Mouse (Mus musculus) kidney, adult 11 months (tissue): Measurements from ENCODE around the gene Uchl5.

Experiments
- DNase-seq: peaks from one replicate; pipeline ENCODE4 v3.0.0; 2022

Uchl5 gene

GRCm38 (mm10) chr1:143809062-143809461, 32.0 kb downstream of the Uchl5 start:
- DNase-seq = no peak

DNA sequence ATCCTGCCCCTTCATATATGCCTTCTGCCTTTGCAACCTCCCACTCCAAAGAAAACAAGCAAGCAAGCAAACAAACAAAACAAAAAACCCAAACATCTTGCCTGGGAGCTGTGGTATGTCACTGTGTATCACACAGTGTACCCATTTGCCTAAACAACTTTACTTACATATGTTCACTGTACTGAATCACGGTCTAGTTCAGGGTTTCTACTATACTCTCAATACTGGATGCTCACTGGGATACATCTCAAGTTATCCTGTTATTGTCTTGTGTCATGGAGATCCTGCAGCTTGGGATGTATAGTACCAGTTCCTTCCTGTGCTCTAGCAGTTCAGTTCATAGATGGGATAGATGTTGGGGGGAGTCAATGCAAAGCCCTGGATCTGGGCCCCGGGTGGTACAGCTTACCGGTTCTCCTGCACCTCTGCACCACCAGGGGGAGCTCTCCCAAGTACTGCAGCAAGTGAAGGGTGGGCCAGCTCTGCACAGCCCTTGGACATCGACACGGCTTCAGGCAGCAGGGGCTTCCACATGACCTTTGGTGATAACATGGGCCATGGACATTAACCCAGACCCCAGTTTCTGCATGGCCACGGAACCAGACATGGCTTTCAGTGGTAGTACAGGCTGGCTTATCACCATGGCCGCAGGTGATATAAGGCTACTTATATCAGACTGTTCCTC, 36.7 kb downstream of the Uchl5 start:
- peak; percentile 44 for DNase-seq

DNA sequence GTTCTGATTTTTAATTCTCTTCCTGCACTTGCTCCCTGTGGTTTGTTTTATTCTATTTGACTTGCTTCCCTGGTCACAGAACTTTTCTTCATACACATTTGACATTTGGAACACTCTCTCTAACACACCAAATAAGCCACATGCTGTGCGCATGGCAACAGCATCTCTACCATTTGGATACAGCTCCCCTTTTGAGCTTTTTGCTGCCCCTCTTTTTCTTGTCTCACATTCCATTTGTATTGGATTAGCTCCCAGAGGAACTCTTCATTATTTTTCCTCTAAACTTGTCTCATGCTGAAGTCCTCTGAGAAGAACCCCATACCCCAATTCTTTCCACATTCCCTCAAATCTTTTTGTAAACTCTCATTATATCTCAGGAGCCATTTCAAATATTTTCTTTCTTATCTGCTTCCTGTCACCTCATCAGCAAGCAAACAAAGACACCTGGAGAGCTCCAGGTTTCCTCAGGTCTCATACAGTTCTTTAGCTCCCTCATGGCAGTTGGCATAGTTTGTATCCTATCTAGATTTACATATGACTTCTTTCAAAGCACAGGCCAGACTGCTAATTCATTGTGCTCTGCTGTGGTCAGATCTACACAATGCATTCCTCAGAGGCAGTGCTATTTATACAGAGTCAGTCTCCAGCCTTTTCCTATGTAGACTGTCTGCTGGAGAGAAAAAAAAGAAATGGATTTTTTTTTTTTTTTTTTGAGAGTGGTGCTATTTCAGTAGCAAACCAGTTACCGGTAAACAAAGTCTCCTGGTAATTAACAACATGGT, 43.2 kb downstream of the Uchl5 start:
- DNase-seq = no peak

- DNase-seq = no peak
Observed at GRCm38 (mm10) chr1:143822677-143823076, 45.6 kb downstream of the Uchl5 start.

GRCm38 (mm10) chr1:143830713-143831112, 53.6 kb downstream of the Uchl5 start:
- DNase-seq = no peak

- no peak for DNase-seq
Observed at GRCm38 (mm10) chr1:143836363-143837182, 59.5 kb downstream of the Uchl5 start.

DNA sequence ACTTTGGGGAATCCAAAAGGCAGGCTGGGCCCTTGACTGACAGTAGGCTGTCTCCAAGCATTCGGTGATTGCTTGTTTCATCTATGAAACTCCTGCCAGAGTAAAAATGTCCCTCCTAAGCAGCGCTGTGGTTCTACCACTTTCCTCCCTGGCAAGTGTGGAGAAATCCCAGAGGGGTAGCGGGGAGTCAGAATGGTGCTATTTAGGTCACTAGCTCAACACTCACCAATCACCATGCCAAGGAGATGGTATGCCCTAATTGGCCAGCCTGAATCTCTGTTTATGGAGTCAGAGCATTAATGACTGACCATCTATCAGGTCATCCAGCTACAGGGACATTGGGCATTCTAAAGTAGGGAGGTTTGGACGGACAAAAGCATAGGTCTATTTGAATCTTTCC, 60.6 kb downstream of the Uchl5 start:
- DNase-seq = no peak

DNA sequence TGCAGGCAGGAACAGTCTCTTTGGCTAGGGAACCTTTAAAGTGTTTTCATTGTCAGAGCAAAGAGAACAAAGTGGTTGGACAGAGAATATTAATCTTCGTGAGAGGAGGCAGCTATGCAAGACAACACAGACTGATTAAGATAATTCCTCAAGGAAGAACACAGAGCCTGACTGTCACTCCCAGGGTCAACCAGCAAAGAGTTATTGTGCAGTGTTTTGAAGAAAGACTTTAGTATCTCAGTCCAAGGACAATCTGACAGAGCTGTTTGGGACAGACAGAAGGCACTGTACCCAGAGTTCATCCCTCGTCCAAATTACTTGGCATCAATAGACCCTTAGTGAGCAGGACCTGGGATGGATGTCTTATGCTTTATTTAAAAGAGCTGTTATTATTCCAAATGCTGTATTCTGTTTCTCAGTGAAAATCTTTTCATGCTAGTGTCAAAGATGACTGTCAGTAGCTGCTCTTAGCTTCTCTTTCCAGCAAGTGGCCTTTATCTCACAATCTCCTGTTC, 61.9 kb downstream of the Uchl5 start:
- DNase-seq = no peak

GRCm38 (mm10) chr1:143852329-143852728, 75.3 kb downstream of the Uchl5 start:
- no peak for DNase-seq

DNA sequence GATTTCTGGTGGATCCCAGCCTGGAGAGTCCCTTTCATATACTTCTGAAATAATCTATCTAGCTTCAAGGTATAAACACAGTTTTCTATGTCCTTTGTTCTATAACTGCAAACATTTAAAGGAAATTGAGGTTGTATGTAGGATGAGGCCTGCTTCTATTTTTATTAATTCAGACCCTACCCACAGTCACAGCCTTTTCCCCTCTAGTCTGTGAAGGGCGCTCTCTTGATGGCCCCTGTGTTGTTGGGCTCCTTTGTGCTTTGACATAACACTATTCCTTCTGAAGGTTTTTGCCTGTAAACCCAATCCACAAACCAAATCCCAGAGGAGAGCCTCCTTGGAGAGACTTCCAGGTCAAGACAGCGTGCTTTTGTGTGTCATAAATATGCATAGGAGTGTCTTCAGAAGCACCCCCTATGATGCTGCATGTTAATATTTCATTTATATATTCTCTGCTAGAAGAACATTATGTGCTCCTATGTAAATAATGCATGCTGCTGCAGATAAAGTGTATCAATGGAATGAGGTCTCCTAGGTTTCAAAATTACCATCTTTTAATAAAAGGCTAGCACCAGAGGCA, 75.8 kb downstream of the Uchl5 start:
- DNase-seq = no peak

GRCm38 (mm10) chr1:143853691-143854115, 76.6 kb downstream of the Uchl5 start:
- no peak for DNase-seq

DNA sequence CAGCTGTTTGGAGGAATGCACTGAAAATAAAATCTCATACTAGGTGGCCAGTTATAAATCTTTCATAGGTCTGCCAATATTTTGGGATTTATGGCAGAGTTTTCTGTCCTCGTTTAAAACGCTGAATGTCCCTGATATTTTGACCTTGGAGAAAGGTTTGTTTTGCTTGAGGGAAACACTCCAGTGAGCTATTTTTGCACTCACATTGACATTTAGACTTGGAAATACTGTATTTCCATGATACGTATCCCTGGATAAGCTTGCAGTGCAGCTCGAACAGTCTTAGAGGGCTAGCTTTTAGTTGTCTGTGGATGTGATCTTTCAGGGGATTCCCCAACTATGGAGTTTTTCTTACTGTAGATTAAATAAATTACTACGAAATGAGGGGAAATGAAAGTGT, 78.6 kb downstream of the Uchl5 start:
- no peak for DNase-seq
